Mouse (Mus musculus) urinary bladder, postnatal 14 days (tissue): Measurements from ENCODE around the gene Glod5.

Experiments used
- DNase-seq: peaks from one replicate; pipeline ENCODE4 v3.0.0; 2021; ENCODE audit warnings: low spot score

Gene Glod5

GRCm38 (mm10) chrX:7968226-7968625, 50.1 kb downstream of the Glod5 start:
- DNase-seq, result no peak

DNA sequence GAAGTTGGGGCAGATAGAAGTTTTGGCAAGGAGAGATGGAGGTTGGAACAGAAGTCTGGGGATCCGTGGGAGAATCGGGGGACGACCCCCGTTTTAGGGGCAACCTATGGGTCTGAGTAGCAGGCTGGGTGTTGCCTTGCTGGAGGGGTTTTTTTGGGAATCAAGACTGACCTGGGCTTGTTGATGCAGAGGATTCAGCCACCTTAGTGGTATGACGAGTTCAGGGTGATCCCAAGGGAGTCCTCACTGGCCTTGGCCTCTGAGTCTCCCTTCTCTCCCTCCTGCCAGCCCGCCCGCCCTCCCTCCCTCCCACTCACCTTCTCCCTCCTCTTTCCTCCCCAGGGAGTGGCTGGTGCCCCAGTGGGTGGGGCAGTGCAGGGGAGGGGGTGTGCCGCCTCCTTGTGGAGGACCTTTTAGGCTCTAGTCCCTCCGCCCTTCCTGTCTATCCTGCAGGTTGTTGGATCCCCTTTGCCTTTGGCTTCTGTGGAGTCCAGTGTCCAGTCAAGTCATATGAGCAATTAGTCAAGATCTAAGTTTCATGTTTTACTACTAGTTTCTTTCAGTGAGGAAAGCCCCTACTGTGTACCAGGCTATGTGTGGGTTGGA, 50.6 kb downstream of the Glod5 start:
- no peak for DNase-seq

DNA sequence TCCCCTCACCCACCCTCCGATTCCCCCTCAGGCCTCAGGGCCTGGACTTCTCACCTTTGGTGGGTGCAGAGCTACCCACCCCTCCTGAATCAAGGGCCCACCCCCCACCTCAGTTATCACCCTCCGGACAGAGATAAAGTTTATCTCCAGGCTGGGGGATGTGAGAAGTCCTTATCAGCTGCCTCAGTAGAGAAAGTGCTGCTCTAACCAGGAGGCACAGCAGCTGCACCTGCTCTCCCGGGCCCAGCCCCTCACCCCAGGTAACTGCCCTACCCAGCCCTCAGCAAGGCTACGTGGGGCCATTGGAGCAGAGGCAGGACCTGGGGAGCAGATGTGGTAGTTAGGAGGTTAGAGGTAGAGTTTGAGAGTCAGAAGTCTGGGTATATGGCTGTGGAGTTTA, 52.1 kb downstream of the Glod5 start:
- no peak for DNase-seq

DNA sequence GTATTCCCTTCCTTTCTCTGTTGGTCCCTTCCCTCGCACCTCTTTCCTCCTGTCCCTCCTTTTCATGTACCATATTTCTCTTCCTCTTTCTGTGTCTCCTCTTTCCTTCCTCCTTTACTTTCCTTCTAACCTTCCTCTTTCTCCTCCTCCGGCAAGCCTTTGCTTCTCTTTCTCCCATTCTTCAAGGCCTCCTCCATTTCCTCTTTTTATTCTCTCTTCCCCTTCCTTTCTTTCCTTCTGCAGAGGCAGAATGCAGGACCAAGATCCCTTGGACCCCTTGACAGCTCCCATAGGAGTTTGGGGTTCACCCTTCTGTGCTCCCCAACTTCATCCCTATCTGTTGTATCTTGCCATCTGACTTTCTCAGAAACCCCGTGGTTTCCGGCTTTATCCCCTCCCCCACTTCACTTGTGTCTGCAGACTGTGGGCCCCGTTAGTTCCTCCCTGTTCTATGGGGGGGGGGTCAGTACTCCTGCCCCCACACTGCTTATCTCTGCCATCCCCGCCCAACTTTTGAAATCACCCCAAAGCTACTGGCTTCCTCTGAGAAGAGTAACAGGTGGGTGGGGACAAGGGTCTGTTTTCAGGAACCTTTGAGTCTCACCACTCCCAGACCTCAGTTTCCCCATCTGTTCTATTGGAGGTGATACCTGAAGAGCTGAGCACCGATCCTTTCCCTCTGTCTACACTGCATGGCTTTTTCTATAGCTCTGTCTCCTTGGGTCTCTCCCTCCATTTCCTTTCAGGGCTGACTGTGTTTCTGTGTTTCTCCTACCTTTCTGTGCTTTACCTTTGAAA, 54.3 kb downstream of the Glod5 start:
- no peak for DNase-seq

DNA sequence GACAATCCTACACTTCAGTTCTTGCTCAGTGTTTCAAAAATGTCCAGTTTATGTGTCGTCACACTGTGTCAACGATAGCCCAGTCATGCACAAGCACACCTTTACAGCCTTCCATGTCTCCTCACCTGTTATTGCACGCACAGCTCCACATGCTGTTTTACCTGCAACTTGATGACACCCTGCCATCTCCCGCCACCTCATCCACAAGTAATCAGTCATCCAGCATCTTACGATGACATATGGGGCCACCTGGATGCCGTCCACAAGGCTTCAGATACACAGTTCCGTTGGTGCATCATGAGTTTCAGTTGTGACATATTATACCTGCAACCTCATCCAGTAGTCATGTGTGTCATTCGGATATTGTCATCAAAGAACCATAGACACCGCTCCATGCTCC, 59.4 kb downstream of the Glod5 start:
- no peak for DNase-seq
